5 mouse cellular contexts compared by ENCODE assay signal in the genomic region with DNA sequence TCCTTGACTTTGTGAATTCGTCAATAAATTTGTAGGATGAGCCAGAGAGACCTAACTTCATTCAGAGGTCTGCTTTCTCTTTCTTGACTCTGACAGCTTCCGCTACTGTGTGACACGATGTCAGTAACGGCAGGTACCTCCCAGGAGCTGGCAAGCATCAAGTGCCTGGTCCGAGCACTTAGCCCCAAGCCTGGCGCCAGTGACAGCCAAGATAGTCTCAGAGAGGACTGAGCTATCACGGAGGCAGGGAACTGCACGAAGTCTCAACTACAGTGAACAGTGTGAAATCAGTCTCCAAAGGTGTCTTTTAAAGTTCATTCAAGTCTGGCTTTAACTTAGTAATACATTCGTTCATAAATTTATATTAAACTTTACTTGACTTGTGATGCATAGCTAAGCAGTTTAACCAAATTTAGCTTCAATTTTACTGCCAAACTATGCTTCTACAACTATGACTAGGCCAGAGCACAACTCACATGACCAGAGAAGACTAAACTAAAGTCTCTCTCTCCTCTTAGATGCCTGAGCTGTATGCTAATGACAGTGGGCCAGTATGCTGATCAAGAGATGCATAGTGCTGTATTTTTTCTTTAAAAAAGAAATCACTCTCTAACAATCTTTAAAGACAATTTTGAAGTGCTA.
"Had no signal": no experiment of that assay in that cellular context is flagged by ENCODE, and none has a peak within 500 bp of the region (broad histone marks: within the 10 kb centered on the region; RNA-seq: fewer than 3 reads in every experiment).

No protein-coding gene starts in this region.

- H3K9ac ChIP-seq: kidney, embryonic 15.5 days; limb, embryonic 13.5 days; midbrain, embryonic 13.5 days had no signal

- H3K4me1 ChIP-seq: kidney, embryonic 15.5 days had no signal

- H3K27me3 ChIP-seq: kidney, embryonic 15.5 days had no signal

- H3K36me3 ChIP-seq: kidney, embryonic 15.5 days; limb, embryonic 13.5 days; midbrain, embryonic 13.5 days; neural tube, embryonic 15.5 days had no signal

- ATAC-seq: midbrain, embryonic 13.5 days had no signal

- H3K27ac ChIP-seq: kidney, embryonic 15.5 days; limb, embryonic 13.5 days; midbrain, embryonic 13.5 days; neural tube, embryonic 15.5 days; stomach, postnatal 0 days had no signal

- H3K9me3 ChIP-seq: kidney, embryonic 15.5 days; limb, embryonic 13.5 days; midbrain, embryonic 13.5 days; neural tube, embryonic 15.5 days had no signal
